Mouse (Mus musculus) lung, embryonic 16.5 days (tissue): ENCODE measurements around the gene Rc3h1. TPM values are rescaled to one million over a fixed set of nuclear protein-coding genes. Genes with fewer than 3 reads are reported as not detected.

ENCODE experiments used
- ATAC-seq: fragments of 200-750 bp; cut with Nextera tagmentation; 2 replicates; pipeline ENCODE4 v1.8.0; 2017; ENCODE audit warnings: low read depth, mild to moderate bottlenecking, moderate library complexity
- H3K27ac ChIP-seq: fragments of 300-500 bp; sonication (generic); 2 replicates; pipeline ENCODE4 v1.5.1; 2014; ENCODE audit warnings: mild to moderate bottlenecking, control low read depth, low read length
- H3K27me3 ChIP-seq: fragments of 300-500 bp; sonication (generic); 2 replicates; pipeline ENCODE4 v1.6.1; 2014; ENCODE audit warnings: low read depth, low read length, mixed read lengths; ENCODE audit not compliant: control insufficient read depth, insufficient read depth
- H3K36me3 ChIP-seq: fragments of 300-500 bp; sonication (generic); 2 replicates; pipeline ENCODE4 v1.6.1; 2014; ENCODE audit warnings: low read length; ENCODE audit not compliant: control insufficient read depth, insufficient read depth
- H3K4me1 ChIP-seq: fragments of 300-500 bp; sonication (generic); replicated peaks from 2 replicates; pipeline ENCODE4 v1.6.1; 2014; ENCODE audit warnings: low read length, mixed read lengths; ENCODE audit not compliant: control insufficient read depth, insufficient read depth
- H3K4me2 ChIP-seq: fragments of 300-500 bp; sonication (generic); 2 replicates; pipeline ENCODE4 v1.6.1; 2014; ENCODE audit warnings: low read depth, low read length, control low read depth
- H3K4me3 ChIP-seq: fragments of 300-500 bp; sonication (generic); 2 replicates; pipeline ENCODE4 v1.5.1; 2014; ENCODE audit warnings: mild to moderate bottlenecking, low read length, control low read depth
- H3K9ac ChIP-seq: fragments of 300-500 bp; sonication (generic); 2 replicates; pipeline ENCODE4 v1.6.1; 2014; ENCODE audit warnings: low read length, control low read depth
- H3K9me3 ChIP-seq: fragments of 300-500 bp; sonication (generic); 2 replicates; pipeline ENCODE4 v1.6.1; 2016; ENCODE audit warnings: low read length; ENCODE audit not compliant: control insufficient read depth
- WGBS: fragments of 180-500 bp; shearing (Covaris S2); extraction: QIAGEN DNeasy Blood & Tissue Kit; methylation state at CpG from one replicate; pipeline ENCODE4 v1.1.7; 2014; 5-methylcytosine and 5-hydroxymethylcytosine counted together
- polyA plus RNA-seq: library from polyadenylated mRNA; unstranded; fragments of >200 nt; fragmentation: Nextera tagmentation; extraction: Ambion mirVana; gene quantifications from 2 replicates; pipeline ENCODE4 v1.2.1, GENCODE M21; 2015

The Rc3h1 gene
- polyA plus RNA-seq, 1 experiment from 2014 or later: 7.2 TPM

DNA sequence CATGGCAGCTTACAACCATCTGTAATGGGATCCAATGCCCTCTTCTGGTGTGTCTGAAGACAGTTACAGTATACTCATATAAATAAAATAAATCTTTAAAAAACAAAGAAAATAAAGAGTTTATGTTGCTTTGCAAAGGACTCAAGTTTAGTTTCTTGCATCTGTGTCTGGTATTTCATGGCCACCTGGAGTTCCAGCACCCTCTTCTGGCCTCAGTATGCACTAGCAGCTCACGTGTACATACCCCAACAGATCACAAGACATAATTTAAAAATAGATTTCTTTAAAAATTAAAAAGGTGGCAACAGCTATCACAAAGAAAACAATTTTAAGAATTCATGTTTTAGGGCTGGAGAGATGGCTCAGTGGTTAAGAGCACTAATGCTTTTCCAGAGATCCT, 15.7 kb downstream of the Rc3h1 start:
- ATAC-seq: no peak
- no peaks in the 10 kb centered on the region for H3K27me3 ChIP-seq
- H3K4me2 ChIP-seq: no peak overlapping the region
- H3K9ac ChIP-seq: no peak overlapping the region
- H3K9me3 ChIP-seq: no peaks in the 10 kb centered on the region
- no peaks in the 10 kb centered on the region for H3K36me3 ChIP-seq
- WGBS: 100% methylated on average over 1 of the region's 1 CpGs
- H3K4me1 ChIP-seq: peaks cover 2% of the 10 kb centered on the region; the same call in 1 of the 2 replicates
- no peak overlapping the region for H3K4me3 ChIP-seq
- H3K27ac ChIP-seq: no peak overlapping the region

DNA sequence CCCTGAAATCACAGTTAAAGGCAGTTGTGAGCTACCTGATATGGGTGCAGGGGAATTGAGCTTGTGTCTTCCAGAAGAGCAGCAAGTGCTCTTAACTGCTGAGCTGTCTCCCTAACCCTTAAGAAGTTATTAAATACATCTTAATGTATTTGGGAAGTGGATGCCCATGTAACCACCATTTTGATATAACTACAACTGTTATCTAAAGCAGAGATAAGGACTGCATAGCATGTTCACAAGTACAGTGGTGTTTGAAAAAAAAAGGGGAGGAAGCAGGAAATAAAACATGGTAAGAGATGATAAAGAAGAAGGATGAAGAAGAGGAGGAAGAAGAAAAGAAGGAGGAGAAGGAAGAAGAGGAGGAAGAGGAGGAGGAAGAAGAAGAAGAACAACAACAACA, 25.1 kb downstream of the Rc3h1 start:
- Histone ChIP-seq H3K9ac (no peak overlapping the region), H3K9me3 (no peaks in the 10 kb centered on the region), H3K4me3 (no peak overlapping the region), H3K4me2 (no peak overlapping the region), H3K36me3 (peaks cover 4% of the 10 kb centered on the region; the same call in 1 of the 2 replicates), H3K4me1 (no peaks in the 10 kb centered on the region), H3K27ac (no peak overlapping the region), H3K27me3 (no peaks in the 10 kb centered on the region)
- ATAC-seq: no peak

GRCm38 (mm10) chr1:160933896-160934482, 27.8 kb downstream of the Rc3h1 start:
- H3K4me1 ChIP-seq: no peaks in the 10 kb centered on the region
- WGBS: 57% methylated on average over 4 of the region's 4 CpGs
- no peak for ATAC-seq
- peaks cover 7% of the 10 kb centered on the region for H3K36me3 ChIP-seq
- no peaks in the 10 kb centered on the region for H3K27me3 ChIP-seq
- no peak overlapping the region for H3K4me3 ChIP-seq
- H3K9me3 ChIP-seq: no peaks in the 10 kb centered on the region
- H3K9ac ChIP-seq: no peak overlapping the region
- no peak overlapping the region for H3K4me2 ChIP-seq
- H3K27ac ChIP-seq: no peak overlapping the region

- H3K4me1 ChIP-seq: no peaks in the 10 kb centered on the region
- no peak overlapping the region for H3K4me3 ChIP-seq
- H3K27me3 ChIP-seq: no peaks in the 10 kb centered on the region
- no peak overlapping the region for H3K9ac ChIP-seq
- ATAC-seq: no peak
- H3K4me2 ChIP-seq: no peak overlapping the region
- no peaks in the 10 kb centered on the region for H3K9me3 ChIP-seq
- no peak overlapping the region for H3K27ac ChIP-seq
- H3K36me3 ChIP-seq: peaks cover 15% of the 10 kb centered on the region
- WGBS: 91% methylated on average over 6 of the region's 6 CpGs
These were observed 29.3 kb downstream of the Rc3h1 start for GRCm38 (mm10) chr1:160935551-160935950.

DNA sequence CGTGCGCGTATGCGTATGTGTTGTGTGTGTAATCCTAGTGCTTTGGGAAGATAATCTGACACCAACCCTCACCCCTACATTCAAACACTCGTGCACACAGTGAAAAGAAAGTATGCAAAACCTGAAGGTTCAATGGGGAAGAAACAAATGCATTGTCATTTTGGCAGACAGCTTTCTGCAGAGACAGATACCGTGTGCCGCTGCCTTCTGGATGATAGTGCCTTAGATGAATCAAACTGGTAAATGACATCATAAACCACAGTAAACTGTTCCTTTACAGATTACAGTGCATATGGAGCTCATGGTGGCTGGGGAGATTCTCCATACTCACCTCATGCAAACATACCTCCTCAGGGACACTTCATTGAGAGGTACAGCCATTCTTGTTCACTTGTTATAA, 57.0 kb downstream of the Rc3h1 start:
- no peak for ATAC-seq
- Histone ChIP-seq H3K4me1 (no peaks in the 10 kb centered on the region), H3K27ac (no peak overlapping the region), H3K9ac (no peak overlapping the region), H3K9me3 (no peaks in the 10 kb centered on the region), H3K36me3 (peaks cover 39% of the 10 kb centered on the region), H3K4me2 (no peak overlapping the region), H3K27me3 (no peaks in the 10 kb centered on the region), H3K4me3 (no peak overlapping the region)
- WGBS: 95% methylated on average over 7 of the region's 7 CpGs

- peak; percentile 64; the same call in 1 of the 2 replicates for ATAC-seq
- no peak overlapping the region for H3K4me2 ChIP-seq
- H3K4me1 ChIP-seq: no peaks in the 10 kb centered on the region
- no peaks in the 10 kb centered on the region for H3K9me3 ChIP-seq
- peaks cover 30% of the 10 kb centered on the region for H3K36me3 ChIP-seq
- H3K9ac ChIP-seq: no peak overlapping the region
- WGBS: 55% methylated on average over 1 of the region's 1 CpGs
- no peak overlapping the region for H3K27ac ChIP-seq
- H3K4me3 ChIP-seq: no peak overlapping the region
- no peaks in the 10 kb centered on the region for H3K27me3 ChIP-seq
These were observed 61.0 kb downstream of the Rc3h1 start for GRCm38 (mm10) chr1:160967268-160967667.

- 80% methylated on average over 5 of the region's 5 CpGs for WGBS
- Histone ChIP-seq H3K27ac (no peak overlapping the region), H3K4me2 (no peak overlapping the region), H3K9ac (no peak overlapping the region), H3K9me3 (no peaks in the 10 kb centered on the region), H3K4me1 (no peaks in the 10 kb centered on the region), H3K36me3 (peaks cover 22% of the 10 kb centered on the region), H3K4me3 (no peak overlapping the region), H3K27me3 (no peaks in the 10 kb centered on the region)
- ATAC-seq: no peak
These were observed 62.4 kb downstream of the Rc3h1 start for GRCm38 (mm10) chr1:160968643-160969042.

- Histone ChIP-seq H3K27ac (no peak within 1 kb of the TSS), H3K4me1 (no peaks in the 10 kb centered on the region), H3K9me3 (no peaks in the 10 kb centered on the region), H3K36me3 (peaks cover 5% of the 10 kb centered on the region; the same call in 1 of the 2 replicates), H3K9ac (no peak within 1 kb of the TSS), H3K27me3 (no peaks in the 10 kb centered on the region), H3K4me2 (no peak within 1 kb of the TSS), H3K4me3 (no peak within 1 kb of the TSS)
- no peak for ATAC-seq
- WGBS: 83% methylated on average over 4 of the region's 4 CpGs
These were observed 72.0 kb downstream of the Rc3h1 start, which contains the start of gene Serpinc1 for GRCm38 (mm10) chr1:160978071-160978735. TSS of gene Serpinc1 (plus strand) at chr1:160978585.

DNA sequence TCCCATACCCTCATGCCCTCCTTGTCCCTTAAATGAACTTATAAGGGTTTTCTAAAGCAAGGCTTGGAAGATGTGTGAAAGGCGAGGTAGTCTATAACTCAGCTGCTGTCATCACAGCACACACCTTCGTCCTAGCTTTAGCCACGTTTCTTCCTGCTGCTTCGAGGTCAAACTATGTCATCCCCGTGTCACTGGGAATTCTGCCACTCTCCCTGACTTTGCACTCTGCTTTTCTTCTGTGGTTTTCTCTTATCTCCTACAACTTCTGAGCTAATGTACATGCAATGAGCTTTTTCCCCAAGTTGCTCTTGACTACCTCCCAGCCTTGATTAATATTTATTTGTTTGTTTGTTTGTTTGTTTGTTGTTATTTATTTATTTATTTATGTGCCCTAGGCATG, 73.8 kb downstream of the Rc3h1 start:
- ATAC-seq: no peak
- H3K4me2 ChIP-seq: no peak overlapping the region
- no peaks in the 10 kb centered on the region for H3K4me1 ChIP-seq
- no peak overlapping the region for H3K4me3 ChIP-seq
- 68% methylated on average over 5 of the region's 5 CpGs for WGBS
- no peaks in the 10 kb centered on the region for H3K9me3 ChIP-seq
- H3K27ac ChIP-seq: no peak overlapping the region
- peaks cover 5% of the 10 kb centered on the region; the same call in 1 of the 2 replicates for H3K36me3 ChIP-seq
- H3K27me3 ChIP-seq: no peaks in the 10 kb centered on the region
- H3K9ac ChIP-seq: no peak overlapping the region
